In the genomic region with DNA sequence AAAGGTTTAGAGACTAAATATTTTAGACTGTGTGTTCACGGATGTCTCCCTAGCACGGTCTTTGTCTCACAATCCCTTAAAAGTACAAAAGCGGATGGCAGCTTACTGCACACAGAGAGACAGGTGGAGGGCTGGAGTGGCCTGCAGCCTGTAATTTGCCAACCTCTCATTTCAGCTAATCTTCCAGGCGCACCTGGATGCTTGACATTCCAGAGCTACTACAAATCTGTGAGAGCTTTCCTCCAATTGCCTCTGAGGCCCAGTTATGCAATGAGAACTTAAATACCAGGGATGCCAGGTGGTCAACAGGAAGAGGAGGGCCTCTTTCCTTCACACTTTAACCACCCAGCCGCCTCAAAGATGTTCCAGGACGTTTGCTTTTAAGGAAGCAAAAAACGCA, we compare ENCODE assay signal across 11 mouse cellular contexts.
DNase-seq lines count a peak whose midpoint lies in the region; ATAC-seq and TF ChIP-seq lines count a peak whose summit lies in the region.
"Had no signal": no experiment of that assay in that cellular context is flagged by ENCODE, and none has a peak within 500 bp of the region (broad histone marks: within the 10 kb centered on the region; RNA-seq: fewer than 3 reads in every experiment).

No protein-coding gene starts in this region.

- peak; percentile 76 for DNase-seq in R1 (ENCODE audit: low read depth, low spot score)
- peak; percentile 25 for DNase-seq in ZHBTc4 (ENCODE audit: low read depth, low spot score)
- DNase-seq in kidney, adult 9 months, result peak; percentile 53
- peak; percentile 72 for DNase-seq in lung, embryonic 14.5 days
- DNase-seq in cerebellum, adult 18-20 months, result no peak
- no peak for DNase-seq in c-Kit-positive CD71-positive TER-119-positive erythroid progenitor cells, embryonic 14.5 days (ENCODE audit: low spot score)
- no peak for DNase-seq in adrenal gland, adult 2 months
- DNase-seq: cerebellum, adult 8-10 months; gastrocnemius, postnatal 36 days; liver, embryonic 13.5 days had no signal

- 41% methylated on average over 7 of the region's 7 CpGs for WGBS in lung, embryonic 14.5 days

- H3K27me3 ChIP-seq in lung, embryonic 14.5 days (ENCODE audit: insufficient read depth, low read length), result no peaks in the 10 kb centered on the region
- H3K27me3 ChIP-seq: liver, embryonic 13.5 days had no signal

- no peaks in the 10 kb centered on the region for H3K36me3 ChIP-seq in lung, embryonic 14.5 days (ENCODE audit: insufficient read depth)
- H3K36me3 ChIP-seq: liver, embryonic 13.5 days had no signal

- H3K9ac ChIP-seq in lung, embryonic 14.5 days, result no peak overlapping the region
- H3K9ac ChIP-seq: liver, embryonic 13.5 days had no signal

- H3K4me2 ChIP-seq in lung, embryonic 14.5 days, result no peak overlapping the region
- H3K4me2 ChIP-seq: liver, embryonic 13.5 days had no signal

- peak; percentile 48 for ATAC-seq in lung, embryonic 14.5 days (ENCODE audit: insufficient read depth)
- ATAC-seq: hindbrain, postnatal 0 days had no signal

- no peak for TF ChIP-seq CTCF in lung, embryonic 14.5 days (IDR thresholded peaks at IDR 0.05; ENCODE audit: low read depth)

- peak overlapping the region; percentile 86 for H3K27ac ChIP-seq in lung, embryonic 14.5 days (ENCODE audit: low read depth)
- H3K27ac ChIP-seq: hindbrain, postnatal 0 days; liver, embryonic 13.5 days had no signal

- no peaks in the 10 kb centered on the region for H3K9me3 ChIP-seq in lung, embryonic 14.5 days (ENCODE audit: low read depth, low read length)
- H3K9me3 ChIP-seq: liver, embryonic 13.5 days had no signal

- H3K4me3 ChIP-seq in lung, embryonic 14.5 days (ENCODE audit: low read depth, low read length), result no peak overlapping the region
- H3K4me3 ChIP-seq: liver, embryonic 13.5 days had no signal

- H3K4me1 ChIP-seq in lung, embryonic 14.5 days (ENCODE audit: insufficient read depth), result peaks cover 6% of the 10 kb centered on the region; the same call in 1 of the 2 replicates
- H3K4me1 ChIP-seq: liver, embryonic 13.5 days had no signal

Comparison
In these comparisons a context has a peak if more than half of its experiments do, and no peak if none do; other contexts are left out.
1. DNase-seq: peak in R1 (single experiment), ZHBTc4 (single experiment), kidney, adult 9 months (single experiment) and lung, embryonic 14.5 days (single experiment); none in cerebellum, adult 18-20 months (0 of 2), c-Kit-positive CD71-positive TER-119-positive erythroid progenitor cells, embryonic 14.5 days (single experiment) and adrenal gland, adult 2 months (single experiment).